Mouse (Mus musculus) heart, postnatal 36 days (tissue): ENCODE results near the gene St6gal1. TPM values are rescaled to one million over a fixed set of nuclear protein-coding genes. Genes with fewer than 3 reads are reported as not detected.

Experiments
- DNase-seq, 2 experiments: peaks; one replicate each; pipeline ENCODE4 v3.0.0; 2021 to 2022
- intact Hi-C: fragments of 180-260 bp; cut with DNase I; formaldehyde crosslinking; loops from one replicate; pipeline ENCODE4 v1.15.1; 2025
- total RNA-seq, 2 experiments: library from RNA; stranded (reverse); gene quantifications; 2 replicates each; pipeline ENCODE4 v1.2.3; 2021

Gene St6gal1
- total RNA-seq, 2 experiments from 2014 or later: 9.2 to 10.0 TPM

- intact Hi-C loops: loop anchor here (5.0 kb wide), 2 partner anchors 174 to 314 kb away; no protein-coding TSS in a partner anchor
- DNase-seq: no peak
These were observed 176.9 kb downstream of the St6gal1 start for GRCm38 (mm10) chr16:23401463-23401862.

- DNase-seq: no peak
- intact Hi-C loops: loop anchor here (5.0 kb wide), 2 partner anchors 175 to 315 kb away; no protein-coding TSS in a partner anchor
These were observed 177.4 kb downstream of the St6gal1 start for GRCm38 (mm10) chr16:23401959-23402358.

- intact Hi-C loops: loop anchor here (1.0 to 5.0 kb wide), 3 partner anchors 176 to 316 kb away; no protein-coding TSS in a partner anchor
- peak; percentile 78 to 86 for DNase-seq
These were observed 178.6 kb downstream of the St6gal1 start for GRCm38 (mm10) chr16:23403008-23403755.

Other genes starting within 250 kb of the St6gal1 start
- not detected for gene Kng2, start 195.3 kb upstream of the St6gal1 start, total RNA-seq
- gene Kng1, start 166.9 kb upstream of the St6gal1 start, total RNA-seq: not detected
- gene Eif4a2, start 117.3 kb upstream of the St6gal1 start, total RNA-seq: 100 to 1,000 TPM; 379 to 387 TPM
- 1 to 10 TPM; 5.7 to 7.2 TPM for gene Rfc4, start 97.0 kb upstream of the St6gal1 start, total RNA-seq
- gene Adipoq, start 78.2 kb upstream of the St6gal1 start, total RNA-seq: 10 to 100 TPM in 1 of 2 experiments, 1 to 10 TPM in 1; 3.7 to 11.8 TPM
- gene Rtp1, start 204.4 kb downstream of the St6gal1 start, total RNA-seq: not detected